In genomic region chr6:8896822-8897221, GRCm38 (mm10) we compare ENCODE assay signal across 24 mouse cellular contexts. TPM values are rescaled to one million over a fixed set of nuclear protein-coding genes. Genes with fewer than 3 reads are reported as not detected.
A peak's percentile ranks its signal among the peaks of the same experiment; 100 is the strongest.
DNase-seq lines count a peak whose midpoint lies in the region; ATAC-seq lines count a peak whose summit lies in the region.
"Had no signal": no experiment of that assay in that cellular context is flagged by ENCODE, and none has a peak within 500 bp of the region (broad histone marks: within the 10 kb centered on the region; RNA-seq: fewer than 3 reads in every experiment).

No protein-coding gene starts in this region.

- no peaks in the 10 kb centered on the region for H3K27me3 ChIP-seq in embryonic facial prominence, embryonic 10.5 days (replicated peaks; ENCODE audit: low read depth, poor library complexity, severe bottlenecking)
- no peaks in the 10 kb centered on the region for H3K27me3 ChIP-seq in hindbrain, embryonic 13.5 days
- no peaks in the 10 kb centered on the region for H3K27me3 ChIP-seq in midbrain, embryonic 13.5 days
- H3K27me3 ChIP-seq: embryonic facial prominence, embryonic 13.5 days; heart, embryonic 15.5 days; limb, embryonic 15.5 days had no signal

- WGBS in embryonic facial prominence, embryonic 10.5 days, result 72% methylated on average over 5 of the region's 5 CpGs
- WGBS in hindbrain, embryonic 13.5 days, result 42% methylated on average over 5 of the region's 5 CpGs
- 26% methylated on average over 5 of the region's 5 CpGs for WGBS in midbrain, embryonic 13.5 days

- H3K9me3 ChIP-seq in embryonic facial prominence, embryonic 10.5 days, result no peaks in the 10 kb centered on the region
- no peaks in the 10 kb centered on the region for H3K9me3 ChIP-seq in hindbrain, embryonic 13.5 days
- no peaks in the 10 kb centered on the region for H3K9me3 ChIP-seq in midbrain, embryonic 13.5 days
- H3K9me3 ChIP-seq: embryonic facial prominence, embryonic 13.5 days; heart, embryonic 15.5 days; limb, embryonic 15.5 days had no signal

- H3K36me3 ChIP-seq in embryonic facial prominence, embryonic 10.5 days (replicated peaks), result no peaks in the 10 kb centered on the region
- no peaks in the 10 kb centered on the region for H3K36me3 ChIP-seq in hindbrain, embryonic 13.5 days
- H3K36me3 ChIP-seq in midbrain, embryonic 13.5 days, result no peaks in the 10 kb centered on the region
- H3K36me3 ChIP-seq: embryonic facial prominence, embryonic 13.5 days; heart, embryonic 15.5 days; limb, embryonic 15.5 days had no signal

- peak; percentile 29 to 45 for DNase-seq in cerebellum, postnatal 10 days
- no peak for DNase-seq in cerebellum, adult 18-20 months
- no peak for DNase-seq in embryonic facial prominence, embryonic 10.5 days (ENCODE audit: low spot score)
- no peak for DNase-seq in lung, postnatal 10 days
- no peak for DNase-seq in layer of hippocampus, postnatal 36 days
- no peak for DNase-seq in adrenal gland, adult 18-20 months (ENCODE audit: low spot score in 2 of 2)
- DNase-seq: adrenal gland, adult 8-10 months; cerebellum, adult 11-12 months; heart, adult 11 months; kidney, adult 18-20 months; kidney, postnatal 36 days; liver, postnatal 0 days; lung, postnatal 36 days; thymus, postnatal 14 days had no signal

- no peak overlapping the region for H3K4me3 ChIP-seq in embryonic facial prominence, embryonic 10.5 days
- H3K4me3 ChIP-seq in hindbrain, embryonic 13.5 days, result no peak overlapping the region
- H3K4me3 ChIP-seq in midbrain, embryonic 13.5 days (replicated peaks), result no peak overlapping the region
- H3K4me3 ChIP-seq: embryonic facial prominence, embryonic 13.5 days; heart, embryonic 15.5 days; limb, embryonic 15.5 days had no signal

- peaks cover 10% of the 10 kb centered on the region for H3K4me1 ChIP-seq in embryonic facial prominence, embryonic 10.5 days
- peaks cover 21% of the 10 kb centered on the region for H3K4me1 ChIP-seq in hindbrain, embryonic 13.5 days (replicated peaks)
- peaks cover 21% of the 10 kb centered on the region for H3K4me1 ChIP-seq in midbrain, embryonic 13.5 days (replicated peaks)
- H3K4me1 ChIP-seq: heart, embryonic 15.5 days; limb, embryonic 15.5 days had no signal

- peak; percentile 69 for ATAC-seq in hindbrain, embryonic 13.5 days (ENCODE audit: low FRiP score)
- peak; percentile 68; the same call in 1 of the 2 replicates for ATAC-seq in midbrain, embryonic 13.5 days
- ATAC-seq: CD4-positive, CD25-positive, alpha-beta regulatory T cell, adult 4 months; liver, postnatal 0 days had no signal

- H3K27ac ChIP-seq in embryonic facial prominence, embryonic 10.5 days (replicated peaks), result peak overlapping the region; percentile 40; the same call in 1 of the 2 replicates
- peak overlapping the region; percentile 81 for H3K27ac ChIP-seq in hindbrain, embryonic 13.5 days
- peak overlapping the region; percentile 68; the same call in 1 of the 2 replicates for H3K27ac ChIP-seq in midbrain, embryonic 13.5 days
- H3K27ac ChIP-seq: embryonic facial prominence, embryonic 13.5 days; heart, embryonic 15.5 days; limb, embryonic 15.5 days had no signal

- no peak overlapping the region for H3K4me2 ChIP-seq in hindbrain, embryonic 13.5 days
- H3K4me2 ChIP-seq in midbrain, embryonic 13.5 days (replicated peaks), result no peak overlapping the region; the same call in 1 of the 2 replicates
- H3K4me2 ChIP-seq: embryonic facial prominence, embryonic 13.5 days; heart, embryonic 15.5 days; limb, embryonic 15.5 days had no signal

- H3K9ac ChIP-seq in hindbrain, embryonic 13.5 days, result no peak overlapping the region
- no peak overlapping the region for H3K9ac ChIP-seq in midbrain, embryonic 13.5 days (replicated peaks)
- H3K9ac ChIP-seq: embryonic facial prominence, embryonic 13.5 days; heart, embryonic 15.5 days; limb, embryonic 15.5 days; liver, postnatal 0 days had no signal

RNA-seq across cellular contexts. Expression of gene Nxph1, which starts 51.4 kb away (rescaled TPM):
- polyA plus RNA-seq in embryonic facial prominence, embryonic 10.5 days (2016; fragmentation: Nextera tagmentation; extraction: Ambion mirVana), result 0.32 and 0.41 TPM in 2 replicates
- 73.9 and 83.4 TPM in 2 replicates for polyA plus RNA-seq in hindbrain, embryonic 13.5 days (2015; fragmentation: Nextera tagmentation; extraction: Ambion mirVana)
- polyA plus RNA-seq in midbrain, embryonic 13.5 days (2015; fragmentation: Nextera tagmentation; extraction: Ambion mirVana), result 43.9 and 54.7 TPM in 2 replicates
- total RNA-seq in layer of hippocampus, postnatal 36 days (2021), result 10 to 100 TPM; 35.8 to 38.6 TPM
- under 1 TPM; 0.16 to 0.60 TPM for total RNA-seq in adrenal gland, adult 18-20 months (2021)
- total RNA-seq: gastrocnemius, adult 18-20 months; hematopoietic stem cell, adult 5-6 weeks; MEL; monocyte, adult 5-6 weeks had no signal
- polyA plus RNA-seq: CD4-positive, CD25-positive, alpha-beta regulatory T cell, adult 4 months; liver, postnatal 0 days had no signal

Comparison
In these comparisons a context has a peak if more than half of its experiments do, and no peak if none do; other contexts are left out.
1. DNase-seq: peak in cerebellum, postnatal 10 days (2 of 2); none in cerebellum, adult 18-20 months (0 of 2), embryonic facial prominence, embryonic 10.5 days (single experiment), lung, postnatal 10 days (single experiment), layer of hippocampus, postnatal 36 days (0 of 2) and adrenal gland, adult 18-20 months (0 of 2).
2. RNA of gene Nxph1, which starts 51.4 kb away (polyA plus RNA-seq): 73.9 to 83.4 TPM in hindbrain, embryonic 13.5 days and 43.9 to 54.7 TPM in midbrain, embryonic 13.5 days; 0.32 to 0.41 TPM in embryonic facial prominence, embryonic 10.5 days; every median in the first group is over 10 times any median in the second.
3. Peak in every context shown above with its lines, with median percentiles within 50 percentile points of each other: H3K27ac ChIP-seq.